Mouse (Mus musculus) kidney, embryonic 15.5 days (tissue): ENCODE results near the gene Cnbp. TPM values are rescaled to one million over a fixed set of nuclear protein-coding genes. Genes with fewer than 3 reads are reported as not detected.

Source experiments
- ATAC-seq: fragments of 200-750 bp; cut with Nextera tagmentation; replicated peaks from 2 replicates; pipeline ENCODE4 v1.8.0; 2017; ENCODE audit warnings: moderate TSS enrichment; ENCODE audit not compliant: low FRiP score
- H3K27ac ChIP-seq: fragments of 300-500 bp; sonication (generic); 2 replicates; pipeline ENCODE4 v1.5.1; 2015; ENCODE audit warnings: mild to moderate bottlenecking, inconsistent platforms
- H3K27me3 ChIP-seq: fragments of 300-500 bp; sonication (generic); 2 replicates; pipeline ENCODE4 v1.6.1; 2015; ENCODE audit warnings: inconsistent platforms
- H3K36me3 ChIP-seq: fragments of 300-500 bp; sonication (generic); 2 replicates; pipeline ENCODE4 v1.6.1; 2015; ENCODE audit warnings: inconsistent platforms
- H3K4me1 ChIP-seq: fragments of 300-500 bp; sonication (generic); 2 replicates; pipeline ENCODE4 v1.6.1; 2015; ENCODE audit warnings: inconsistent platforms
- H3K4me2 ChIP-seq: fragments of 300-500 bp; sonication (generic); 2 replicates; pipeline ENCODE4 v1.6.1; 2015; ENCODE audit warnings: moderate library complexity, mild to moderate bottlenecking, inconsistent platforms
- H3K4me3 ChIP-seq: fragments of 300-500 bp; sonication (generic); replicated peaks from 2 replicates; pipeline ENCODE4 v1.5.1; 2015; ENCODE audit warnings: mild to moderate bottlenecking, inconsistent platforms
- H3K9ac ChIP-seq: fragments of 300-500 bp; sonication (generic); 2 replicates; pipeline ENCODE4 v1.6.1; 2015; ENCODE audit warnings: mild to moderate bottlenecking, inconsistent platforms
- H3K9me3 ChIP-seq: fragments of 300-500 bp; sonication (generic); replicated peaks from 2 replicates; pipeline ENCODE4 v1.6.1; 2016; ENCODE audit warnings: inconsistent platforms
- WGBS: fragments of 180-500 bp; shearing (Covaris S2); methylation state at CpG from one replicate; pipeline ENCODE4 v1.1.7; 2015; ENCODE audit warnings: mixed read lengths; 5-methylcytosine and 5-hydroxymethylcytosine counted together
- polyA plus RNA-seq: library from polyadenylated mRNA; unstranded; fragments of >200 nt; fragmentation: Nextera tagmentation; extraction: Ambion mirVana; gene quantifications from 2 replicates; pipeline ENCODE4 v1.2.1, GENCODE M21; 2015

Gene Cnbp
- polyA plus RNA-seq, 1 experiment from 2014 or later = 1,107 TPM

DNA sequence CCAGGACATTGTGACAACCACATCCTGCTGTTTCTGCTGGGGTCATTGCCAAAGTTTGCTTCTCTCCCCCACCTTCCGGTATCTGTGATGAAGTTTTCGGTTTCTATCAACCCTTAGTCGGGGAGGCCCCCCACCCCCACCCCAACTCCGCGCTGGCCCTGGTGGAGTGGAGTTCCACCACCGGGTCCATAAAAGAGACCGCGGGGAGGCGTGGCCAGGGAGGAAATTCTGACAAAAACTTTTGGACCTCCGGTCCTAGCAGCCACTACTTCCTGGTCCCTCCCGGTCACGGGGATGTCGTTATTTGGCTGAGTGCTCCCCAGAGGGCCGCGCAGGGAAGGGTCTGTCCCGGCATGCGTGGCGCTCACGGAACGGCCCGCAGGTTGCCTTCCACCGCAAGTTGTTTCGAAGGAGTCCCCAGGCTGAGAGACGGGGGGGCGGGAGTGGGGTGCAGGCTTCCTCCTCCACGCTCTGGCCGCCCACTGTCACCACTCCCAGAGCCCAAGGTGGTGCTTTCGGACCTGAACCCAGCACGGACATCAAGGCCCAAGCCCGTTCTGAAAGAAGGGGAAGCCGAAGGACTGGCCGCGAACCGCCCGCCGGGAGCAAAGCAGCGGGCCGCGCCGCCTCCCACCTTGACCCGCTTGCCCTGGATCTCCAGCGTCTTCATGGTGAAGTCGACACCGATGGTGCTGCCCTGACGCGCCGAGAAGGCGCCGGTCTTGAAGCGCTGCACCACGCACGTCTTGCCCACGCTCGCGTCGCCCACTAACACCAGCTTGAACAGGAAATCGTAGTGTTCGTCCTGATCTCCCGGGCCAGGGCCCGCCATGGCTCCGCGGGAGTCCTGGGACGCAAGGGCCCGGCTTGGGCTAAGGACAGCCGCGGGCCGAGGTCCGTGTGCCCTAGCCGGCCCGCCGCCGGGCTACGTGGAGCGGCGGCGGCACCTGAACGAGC, 39.9 kb downstream of the Cnbp start:
- peak overlapping the region; percentile 91 for H3K27ac ChIP-seq
- under 1% methylated on average over 77 of the region's 77 CpGs for WGBS
- no peaks in the 10 kb centered on the region for H3K9me3 ChIP-seq
- peaks cover 39% of the 10 kb centered on the region for H3K4me1 ChIP-seq
- peak; percentile 19 for ATAC-seq
- H3K4me2 ChIP-seq = peak overlapping the region; percentile 94
- H3K36me3 ChIP-seq = peaks cover 13% of the 10 kb centered on the region
- peak overlapping the region; percentile 79 for H3K9ac ChIP-seq
- peak overlapping the region; percentile 86 for H3K4me3 ChIP-seq
- H3K27me3 ChIP-seq = no peaks in the 10 kb centered on the region

DNA sequence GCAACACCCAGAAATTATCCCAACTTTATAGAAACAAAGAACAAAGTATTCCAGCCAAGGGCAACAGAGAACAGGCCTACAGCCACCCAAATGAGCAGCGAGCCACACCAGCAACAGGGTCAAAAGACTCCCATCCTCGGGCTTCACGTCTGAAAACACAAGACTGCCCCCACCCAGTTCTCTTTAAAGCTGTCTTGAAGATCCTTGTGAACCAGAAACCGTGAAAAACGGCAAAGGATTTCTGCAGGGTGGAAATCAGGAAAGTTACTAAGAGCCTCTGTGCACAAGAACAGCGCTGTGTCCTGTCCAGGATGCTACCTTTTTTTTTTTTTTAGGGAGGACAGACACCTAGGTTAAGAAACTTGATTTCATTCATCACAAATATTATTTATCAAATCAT, 40.6 kb downstream of the Cnbp start:
- Histone ChIP-seq H3K4me3 (peak overlapping the region; percentile 86), H3K9me3 (no peaks in the 10 kb centered on the region), H3K9ac (no peak overlapping the region), H3K4me1 (peaks cover 39% of the 10 kb centered on the region), H3K27ac (peak overlapping the region; percentile 91), H3K4me2 (peak overlapping the region; percentile 94), H3K36me3 (peaks cover 6% of the 10 kb centered on the region), H3K27me3 (no peaks in the 10 kb centered on the region)
- 14% methylated on average over 6 of the region's 6 CpGs for WGBS
- no peak for ATAC-seq

DNA sequence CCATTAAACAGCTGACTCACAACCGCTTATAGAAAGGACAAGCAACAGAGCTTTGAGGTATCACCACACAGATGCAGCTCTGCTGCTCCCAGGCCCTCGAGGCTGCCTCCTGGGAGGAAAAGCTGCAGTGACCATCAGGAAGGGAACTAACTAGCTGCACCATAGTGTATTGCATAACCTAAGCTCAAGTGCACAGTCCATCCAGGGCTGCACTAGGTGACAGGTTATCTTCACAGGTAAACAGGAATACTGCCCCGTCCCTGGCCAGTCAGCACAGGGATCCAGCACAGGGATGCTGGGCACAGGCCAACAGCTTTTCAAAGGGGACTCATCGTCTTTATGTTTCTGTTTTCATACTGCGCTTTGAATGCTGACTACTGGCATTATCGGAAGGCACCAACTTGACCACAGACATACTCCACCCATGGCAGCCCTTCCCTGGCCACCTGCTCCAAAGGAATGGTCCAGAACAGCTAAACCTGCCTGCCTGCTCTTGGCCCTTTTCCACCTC, 41.2 kb downstream of the Cnbp start:
- H3K36me3 ChIP-seq = peaks cover under 1% of the 10 kb centered on the region; the same call in 1 of the 2 replicates
- peak overlapping the region; percentile 94 for H3K4me2 ChIP-seq
- H3K27ac ChIP-seq = no peak overlapping the region
- 85% methylated on average over 6 of the region's 6 CpGs for WGBS
- H3K9me3 ChIP-seq = no peaks in the 10 kb centered on the region
- H3K4me1 ChIP-seq = peaks cover 39% of the 10 kb centered on the region
- no peak for ATAC-seq
- H3K9ac ChIP-seq = no peak overlapping the region
- no peaks in the 10 kb centered on the region for H3K27me3 ChIP-seq
- H3K4me3 ChIP-seq = peak overlapping the region; percentile 86

DNA sequence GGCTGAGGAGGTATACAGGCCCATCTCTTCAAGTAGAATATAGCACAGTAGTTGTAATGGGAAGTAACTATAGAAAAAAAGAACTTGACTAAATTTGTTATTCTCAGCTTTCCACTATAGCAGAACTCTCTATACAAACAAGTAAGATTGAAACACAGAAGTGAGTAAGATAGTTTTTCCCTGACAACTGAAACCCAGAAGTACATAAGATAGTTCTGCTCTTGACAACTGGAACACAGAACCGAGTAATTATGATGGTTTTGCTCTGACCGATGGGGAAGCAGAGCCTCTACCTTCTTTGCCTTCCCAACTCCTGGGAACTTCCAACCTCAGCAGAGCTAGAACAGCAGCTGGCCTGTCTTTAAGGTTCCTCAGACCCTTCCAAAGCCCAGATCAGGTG, 41.8 kb downstream of the Cnbp start:
- Histone ChIP-seq H3K9ac (no peak overlapping the region), H3K27me3 (no peaks in the 10 kb centered on the region), H3K4me2 (peak overlapping the region; percentile 94; the same call in 1 of the 2 replicates), H3K36me3 (no peaks in the 10 kb centered on the region; the same call in 1 of the 2 replicates), H3K4me3 (no peak overlapping the region), H3K9me3 (no peaks in the 10 kb centered on the region), H3K4me1 (peaks cover 39% of the 10 kb centered on the region), H3K27ac (no peak overlapping the region)
- no peak for ATAC-seq
- 90% methylated on average over 2 of the region's 2 CpGs for WGBS

DNA sequence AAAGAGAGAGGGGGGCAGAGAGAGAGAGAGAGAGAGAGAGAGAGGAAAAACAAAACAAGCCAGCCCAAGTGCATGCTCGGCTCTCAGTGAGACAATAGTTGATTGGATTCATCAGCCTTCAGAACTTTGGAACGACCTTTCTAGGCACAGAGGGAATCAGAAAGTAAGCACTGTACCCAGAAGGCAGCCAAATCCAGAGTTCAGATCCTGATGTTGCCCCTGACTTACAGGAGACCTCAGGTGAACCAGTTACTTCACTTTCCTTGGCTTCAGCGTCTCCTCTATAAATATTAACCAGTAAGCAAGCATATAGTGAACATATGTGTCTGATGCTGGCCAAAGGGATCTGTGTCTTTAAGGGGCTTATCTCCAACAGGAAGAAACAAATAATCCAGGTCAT, 42.4 kb downstream of the Cnbp start:
- Histone ChIP-seq H3K27ac (no peak overlapping the region), H3K4me3 (no peak overlapping the region), H3K36me3 (no peaks in the 10 kb centered on the region), H3K9ac (no peak overlapping the region), H3K4me1 (peaks cover 37% of the 10 kb centered on the region), H3K27me3 (no peaks in the 10 kb centered on the region), H3K4me2 (no peak overlapping the region), H3K9me3 (no peaks in the 10 kb centered on the region)
- ATAC-seq = no peak
- WGBS = 77% methylated on average over 3 of the region's 3 CpGs

DNA sequence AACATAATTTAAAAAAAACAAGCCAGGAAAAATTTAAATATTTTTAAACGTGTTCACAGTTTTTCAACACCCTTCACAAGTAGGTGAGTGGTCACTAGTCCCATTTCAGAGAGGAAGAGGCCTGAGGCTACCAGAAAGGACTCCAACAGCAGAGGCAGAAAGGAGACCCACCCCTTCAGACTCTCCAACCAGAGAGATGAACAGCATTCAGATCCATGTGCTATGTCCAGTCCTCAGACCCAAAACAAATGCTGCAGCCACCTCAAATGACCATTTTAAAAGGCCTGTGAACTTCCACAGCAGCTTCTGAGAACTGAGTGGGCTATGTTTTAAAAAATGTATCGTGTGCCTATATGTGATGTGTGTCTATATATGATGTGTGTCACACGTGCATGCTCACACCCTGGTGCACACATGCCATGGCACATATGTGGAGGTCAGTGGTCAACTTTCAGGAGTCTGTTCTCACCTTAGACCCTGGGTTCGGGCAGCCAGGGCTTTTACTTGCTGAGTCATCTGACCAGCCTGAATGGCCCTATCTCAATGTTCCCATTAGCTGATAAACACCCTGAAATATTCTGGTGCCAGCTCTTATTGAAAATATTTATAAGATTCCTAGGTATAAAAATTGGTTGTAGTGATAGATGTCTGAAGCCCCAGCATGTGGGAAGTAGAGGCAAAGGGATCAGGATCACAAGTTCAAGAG, 43.0 kb downstream of the Cnbp start:
- peaks cover 32% of the 10 kb centered on the region for H3K4me1 ChIP-seq
- H3K27ac ChIP-seq = no peak overlapping the region
- no peaks in the 10 kb centered on the region for H3K9me3 ChIP-seq
- 85% methylated on average over 4 of the region's 4 CpGs for WGBS
- H3K9ac ChIP-seq = no peak overlapping the region
- no peaks in the 10 kb centered on the region for H3K27me3 ChIP-seq
- no peak overlapping the region for H3K4me3 ChIP-seq
- no peak overlapping the region for H3K4me2 ChIP-seq
- H3K36me3 ChIP-seq = no peaks in the 10 kb centered on the region
- ATAC-seq = no peak

DNA sequence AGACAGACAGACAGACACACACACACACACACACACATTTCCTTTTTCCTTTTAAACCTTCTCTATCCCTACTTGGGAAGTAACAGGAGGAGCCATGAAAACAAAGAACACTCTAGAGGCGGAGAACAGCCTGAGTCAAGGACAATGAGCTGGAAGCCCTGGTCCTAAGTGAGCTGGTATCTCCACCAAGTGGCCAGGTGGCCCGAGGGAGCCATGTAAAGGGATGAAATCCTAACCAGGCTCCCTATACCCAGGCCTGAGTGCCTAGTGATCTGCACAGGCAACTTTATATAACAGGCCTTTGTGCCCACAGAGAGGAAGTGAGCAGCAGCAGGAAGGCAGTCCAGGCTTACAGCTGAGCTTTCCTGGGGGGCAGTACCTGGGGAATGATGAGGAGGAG, 44.0 kb downstream of the Cnbp start:
- ATAC-seq = no peak
- Histone ChIP-seq H3K27ac (peak overlapping the region; percentile 9; the same call in 1 of the 2 replicates), H3K4me3 (no peak overlapping the region), H3K36me3 (no peaks in the 10 kb centered on the region), H3K4me2 (no peak overlapping the region), H3K27me3 (no peaks in the 10 kb centered on the region), H3K4me1 (peaks cover 23% of the 10 kb centered on the region), H3K9ac (no peak overlapping the region), H3K9me3 (no peaks in the 10 kb centered on the region)
- WGBS = 49% methylated on average over 2 of the region's 2 CpGs

DNA sequence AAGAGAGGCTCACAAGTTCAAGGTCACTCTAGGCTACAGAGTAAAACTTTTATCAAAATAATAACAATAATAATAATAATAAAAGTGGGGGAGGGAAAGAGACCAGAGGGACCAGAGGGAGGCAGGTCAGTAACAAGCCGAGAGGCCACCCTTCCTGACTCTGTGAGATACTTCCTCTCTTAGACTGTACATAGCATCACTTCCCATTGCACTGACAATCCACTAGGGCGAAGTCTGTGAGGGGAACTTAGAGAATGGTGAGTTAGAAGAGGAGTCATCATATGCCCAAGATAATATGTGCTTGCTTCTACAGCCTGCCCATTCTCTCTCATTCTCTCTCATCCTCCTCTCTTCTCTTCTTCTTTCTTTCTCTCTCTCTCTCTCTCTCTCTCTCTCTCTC, 44.9 kb downstream of the Cnbp start:
- H3K9me3 ChIP-seq = no peaks in the 10 kb centered on the region
- peaks cover 23% of the 10 kb centered on the region for H3K4me1 ChIP-seq
- no peak overlapping the region for H3K27ac ChIP-seq
- 74% methylated on average over 2 of the region's 2 CpGs for WGBS
- H3K27me3 ChIP-seq = no peaks in the 10 kb centered on the region
- H3K36me3 ChIP-seq = no peaks in the 10 kb centered on the region
- no peak overlapping the region for H3K4me2 ChIP-seq
- H3K9ac ChIP-seq = no peak overlapping the region
- H3K4me3 ChIP-seq = no peak overlapping the region
- no peak for ATAC-seq

DNA sequence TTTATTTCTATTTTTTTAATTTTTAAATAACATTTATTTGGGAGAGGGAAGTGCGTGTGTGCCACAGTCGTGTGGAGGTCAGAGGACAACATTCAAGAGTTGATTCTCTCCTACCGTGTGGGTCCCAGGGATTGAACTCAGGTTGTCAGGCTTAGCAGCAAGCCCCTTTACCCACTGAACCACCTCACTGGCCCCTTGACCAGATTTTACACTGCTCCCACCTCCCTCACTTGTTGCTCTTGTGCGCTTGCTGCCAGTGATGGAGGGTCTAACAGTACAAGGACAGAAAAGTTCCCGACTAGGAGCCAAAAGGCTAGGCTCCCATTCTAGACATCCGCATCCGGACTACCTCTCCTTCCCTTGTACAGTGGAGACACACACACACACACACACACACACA, 45.5 kb downstream of the Cnbp start:
- Histone ChIP-seq H3K9ac (no peak overlapping the region), H3K27ac (no peak overlapping the region), H3K9me3 (no peaks in the 10 kb centered on the region), H3K4me2 (no peak overlapping the region), H3K4me1 (peaks cover 18% of the 10 kb centered on the region), H3K27me3 (no peaks in the 10 kb centered on the region), H3K4me3 (no peak overlapping the region), H3K36me3 (no peaks in the 10 kb centered on the region)
- 89% methylated on average over 7 of the region's 7 CpGs for WGBS
- no peak for ATAC-seq

DNA sequence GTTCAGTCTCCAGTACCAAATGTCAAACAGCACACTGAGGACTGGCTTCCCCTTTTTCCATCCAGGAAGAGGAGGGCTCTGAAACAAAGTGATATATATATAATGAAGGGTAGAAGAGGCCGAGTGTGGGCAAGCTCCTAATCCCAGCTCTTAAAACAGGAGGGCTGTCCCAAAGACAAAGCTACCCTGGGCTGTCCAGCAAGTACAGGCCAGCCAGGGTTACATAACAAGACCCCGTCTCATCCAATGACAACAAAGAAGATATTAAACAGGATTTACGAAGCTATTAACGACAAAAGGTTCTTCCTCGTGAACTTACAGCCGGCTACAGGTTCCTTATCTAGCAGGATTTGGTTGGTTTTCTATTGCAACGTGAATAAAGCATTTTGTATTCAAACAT, 46.0 kb downstream of the Cnbp start:
- no peak overlapping the region for H3K27ac ChIP-seq
- no peak overlapping the region for H3K9ac ChIP-seq
- no peak overlapping the region for H3K4me2 ChIP-seq
- no peaks in the 10 kb centered on the region for H3K9me3 ChIP-seq
- no peak for ATAC-seq
- no peaks in the 10 kb centered on the region for H3K36me3 ChIP-seq
- WGBS = 56% methylated on average over 7 of the region's 7 CpGs
- no peaks in the 10 kb centered on the region for H3K27me3 ChIP-seq
- no peak overlapping the region for H3K4me3 ChIP-seq
- H3K4me1 ChIP-seq = peaks cover 13% of the 10 kb centered on the region

DNA sequence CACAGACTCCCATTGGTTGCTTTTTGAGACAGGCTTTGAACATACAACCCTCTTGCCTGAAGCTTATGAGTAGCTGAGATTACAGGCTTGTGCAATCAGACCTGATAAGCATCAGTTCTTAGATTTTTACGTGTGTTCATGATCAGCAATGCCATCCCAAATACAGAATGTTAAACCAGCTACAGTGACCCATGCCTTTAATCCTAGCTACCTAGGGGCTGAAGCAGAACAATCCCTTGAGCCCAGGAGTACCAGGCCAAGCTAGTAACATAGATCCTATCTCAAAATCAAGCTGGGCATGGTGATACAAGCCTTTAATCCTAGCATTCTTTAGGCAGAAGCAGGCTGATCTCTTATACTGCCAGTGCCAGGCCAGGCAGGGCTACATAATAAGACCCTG, 46.9 kb downstream of the Cnbp start:
- no peak overlapping the region for H3K27ac ChIP-seq
- no peaks in the 10 kb centered on the region for H3K36me3 ChIP-seq
- H3K9ac ChIP-seq = no peak overlapping the region
- no peak for ATAC-seq
- 77% methylated on average over 1 of the region's 1 CpGs for WGBS
- H3K4me2 ChIP-seq = no peak overlapping the region
- no peaks in the 10 kb centered on the region for H3K9me3 ChIP-seq
- no peaks in the 10 kb centered on the region for H3K27me3 ChIP-seq
- H3K4me3 ChIP-seq = no peak overlapping the region
- peaks cover 6% of the 10 kb centered on the region; the same call in 1 of the 2 replicates for H3K4me1 ChIP-seq

DNA sequence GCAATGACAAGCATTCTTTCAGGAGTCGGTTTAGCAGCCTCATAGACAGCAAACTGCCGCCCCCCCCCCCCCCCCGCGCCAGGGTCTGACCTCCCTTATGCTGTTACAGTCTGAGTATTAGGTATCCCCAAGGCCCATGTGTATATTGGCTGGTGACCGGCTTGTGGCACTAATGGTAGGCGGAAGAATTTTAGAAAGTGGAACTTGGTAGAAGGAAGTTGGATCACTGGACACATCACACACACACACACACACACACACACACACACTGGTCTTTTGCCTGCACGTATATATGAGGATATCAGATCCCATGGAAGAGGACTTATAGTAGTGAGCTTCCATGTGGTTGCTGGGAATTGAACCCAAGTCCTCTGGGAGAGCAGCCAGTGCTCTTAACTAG, 48.4 kb downstream of the Cnbp start:
- H3K4me1 ChIP-seq = peaks cover 12% of the 10 kb centered on the region
- H3K9ac ChIP-seq = no peak overlapping the region
- H3K9me3 ChIP-seq = no peaks in the 10 kb centered on the region
- no peaks in the 10 kb centered on the region for H3K36me3 ChIP-seq
- H3K27ac ChIP-seq = no peak overlapping the region
- no peak overlapping the region for H3K4me2 ChIP-seq
- H3K4me3 ChIP-seq = no peak overlapping the region
- ATAC-seq = no peak
- WGBS = 90% methylated on average over 5 of the region's 7 CpGs
- no peaks in the 10 kb centered on the region for H3K27me3 ChIP-seq
